Mouse (Mus musculus) bone marrow, adult 2 months (tissue): ENCODE measurements at regions not wholly inside any gene's neighbourhood (a gene's known extent, or its start where the extent isn't known, plus 50 kb on each side); places are given as distances from the start of the nearest gene placed in this dataset.

ENCODE experiments used
- H3K27ac ChIP-seq: fragments of 200-500 bp; 2 replicates; pipeline ENCODE4 v1.5.1; 2012; ENCODE audit warnings: low read depth, mild to moderate bottlenecking, control low read depth, inconsistent platforms, low read length; ENCODE audit not compliant: control insufficient read depth, poor library complexity, insufficient read depth
- H3K4me1 ChIP-seq: fragments of 200-500 bp; 2 replicates; pipeline ENCODE4 v1.6.1; 2011; ENCODE audit warnings: low read length; ENCODE audit not compliant: control insufficient read depth, insufficient read depth
- H3K4me3 ChIP-seq: fragments of 200-500 bp; replicated peaks from 2 replicates; pipeline ENCODE3; 2011; ENCODE audit warnings: mild to moderate bottlenecking, low read depth, low read length, control low read depth; ENCODE audit not compliant: control insufficient read depth
- CTCF ChIP-seq: fragments of 200-500 bp; IDR thresholded peaks from 2 replicates; pipeline ENCODE4 v1.5.1; 2011; ENCODE audit warnings: low read length, control low read depth; ENCODE audit not compliant: control insufficient read depth, insufficient read depth
- POLR2A ChIP-seq: fragments of 200-500 bp; IDR thresholded peaks from 2 replicates; pipeline ENCODE4 v1.6.1; 2011; ENCODE audit warnings: low read depth, mild to moderate bottlenecking, control low read depth, low read length, borderline replicate concordance; ENCODE audit not compliant: control insufficient read depth
- WGBS: fragments of 180-500 bp; shearing (Covaris S2); methylation state at CpG from one replicate; pipeline ENCODE4 v1.1.7; 2018; 5-methylcytosine and 5-hydroxymethylcytosine counted together

GRCm38 (mm10) chr4:105549744-105550440 is 239.8 kb upstream of the Gm12728 start:
- Histone ChIP-seq H3K4me3 (no peak overlapping the region), H3K4me1 (no peaks in the 10 kb centered on the region), H3K27ac (no peak overlapping the region)
- TF ChIP-seq POLR2A (no peak), CTCF (no peak)
- WGBS, result 79% methylated on average over 7 of the region's 7 CpGs

DNA sequence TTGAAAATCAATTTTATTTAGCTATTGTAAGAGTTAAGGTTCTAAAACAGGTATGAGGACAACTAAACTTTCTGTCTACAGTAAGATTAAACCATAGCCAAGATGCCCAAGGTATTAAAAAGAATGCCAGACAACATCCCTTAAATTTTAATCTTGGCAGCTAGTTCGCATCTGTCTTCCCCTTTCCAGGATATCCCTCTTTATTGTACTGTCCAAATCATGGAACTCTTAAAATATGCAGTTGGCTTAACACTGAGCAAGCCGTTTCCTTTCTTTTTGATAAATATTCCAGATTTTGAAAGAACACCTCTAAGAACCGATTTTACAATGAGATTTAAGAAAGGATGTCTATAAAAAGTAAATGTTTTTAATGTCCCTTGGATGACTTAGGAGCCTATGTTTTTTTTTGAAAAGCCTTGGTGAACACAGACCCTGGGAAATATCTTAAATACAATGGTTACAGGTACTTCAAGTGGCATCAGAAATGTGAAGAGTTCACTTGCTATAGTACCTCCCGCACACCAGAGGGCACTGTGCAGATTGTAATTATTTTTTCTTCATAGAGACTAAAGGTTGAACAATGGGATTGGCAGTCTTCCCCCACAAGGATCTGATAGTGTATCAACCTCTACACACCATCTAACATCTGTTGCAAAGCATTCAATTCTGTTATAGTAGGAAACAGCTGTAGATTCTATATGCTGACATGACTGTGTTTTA is 237.5 kb upstream of the Gm12728 start:
- TF ChIP-seq POLR2A, result no peak
- no peak for TF ChIP-seq CTCF
- H3K4me1 ChIP-seq, result no peaks in the 10 kb centered on the region
- H3K4me3 ChIP-seq, result no peak overlapping the region
- 82% methylated on average over 4 of the region's 4 CpGs for WGBS
- no peak overlapping the region for H3K27ac ChIP-seq

- Histone ChIP-seq H3K4me3 (no peak overlapping the region), H3K27ac (no peak overlapping the region), H3K4me1 (no peaks in the 10 kb centered on the region)
- 81% methylated on average over 8 of the region's 8 CpGs for WGBS
- no peak for TF ChIP-seq POLR2A
Observed at GRCm38 (mm10) chr4:105554994-105555393, 234.7 kb upstream of the Gm12728 start.

- Histone ChIP-seq H3K4me1 (no peaks in the 10 kb centered on the region), H3K27ac (no peak overlapping the region), H3K4me3 (no peak overlapping the region)
- no peak for TF ChIP-seq CTCF
- no peak for TF ChIP-seq POLR2A
- WGBS, result 94% methylated on average over 3 of the region's 3 CpGs
Observed at GRCm38 (mm10) chr4:105555941-105556340, 233.7 kb upstream of the Gm12728 start.

- WGBS, result 83% methylated on average over 2 of the region's 2 CpGs
- Histone ChIP-seq H3K4me1 (no peaks in the 10 kb centered on the region), H3K4me3 (no peak overlapping the region), H3K27ac (no peak overlapping the region)
- TF ChIP-seq POLR2A (no peak), CTCF (no peak)
Observed at GRCm38 (mm10) chr4:105557396-105557795, 232.3 kb upstream of the Gm12728 start.

- Histone ChIP-seq H3K4me1 (no peaks in the 10 kb centered on the region), H3K4me3 (no peak overlapping the region), H3K27ac (no peak overlapping the region)
- TF ChIP-seq CTCF (no peak), POLR2A (no peak)
- 67% methylated on average over 3 of the region's 3 CpGs for WGBS
Observed at GRCm38 (mm10) chr4:105560055-105560454, 229.6 kb upstream of the Gm12728 start.

DNA sequence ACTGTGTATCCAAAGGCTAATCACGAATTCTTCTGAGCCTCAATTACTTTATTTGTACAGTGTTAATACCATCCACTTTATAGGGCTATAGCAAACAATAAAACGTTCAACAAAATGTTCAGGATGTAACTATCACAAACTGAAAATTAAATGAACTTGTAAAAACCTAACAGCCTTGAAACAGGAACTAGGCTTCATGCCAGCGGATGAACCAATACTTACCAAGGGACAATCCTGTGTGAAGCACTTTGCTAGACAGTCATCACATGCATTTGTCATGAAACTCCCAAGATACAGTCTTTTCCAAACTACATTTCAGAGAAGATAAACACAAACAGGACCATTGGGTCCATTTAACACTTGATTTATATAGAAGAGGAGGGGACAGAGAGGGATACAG is 228.9 kb upstream of the Gm12728 start:
- WGBS, result 64% methylated on average over 3 of the region's 3 CpGs
- TF ChIP-seq CTCF (no peak), POLR2A (no peak)
- no peaks in the 10 kb centered on the region for H3K4me1 ChIP-seq
- no peak overlapping the region for H3K4me3 ChIP-seq
- no peak overlapping the region for H3K27ac ChIP-seq

GRCm38 (mm10) chr4:105561611-105562010 is 228.1 kb upstream of the Gm12728 start:
- TF ChIP-seq POLR2A (no peak), CTCF (no peak)
- 57% methylated on average over 3 of the region's 3 CpGs for WGBS
- H3K4me3 ChIP-seq, result no peak overlapping the region

More at GRCm38 (mm10) chr4:105561611-105562010, 228.1 kb upstream of the Gm12728 start:
- no peaks in the 10 kb centered on the region for H3K4me1 ChIP-seq
- H3K27ac ChIP-seq, result no peak overlapping the region
